Mouse (Mus musculus): ENCODE measurements around the gene Egln1. TPM values are rescaled to one million over a fixed set of nuclear protein-coding genes. Genes with fewer than 3 reads are reported as not detected.

Egln1 gene
- polyA plus RNA-seq, 1 experiment = 4.2 TPM

DNA sequence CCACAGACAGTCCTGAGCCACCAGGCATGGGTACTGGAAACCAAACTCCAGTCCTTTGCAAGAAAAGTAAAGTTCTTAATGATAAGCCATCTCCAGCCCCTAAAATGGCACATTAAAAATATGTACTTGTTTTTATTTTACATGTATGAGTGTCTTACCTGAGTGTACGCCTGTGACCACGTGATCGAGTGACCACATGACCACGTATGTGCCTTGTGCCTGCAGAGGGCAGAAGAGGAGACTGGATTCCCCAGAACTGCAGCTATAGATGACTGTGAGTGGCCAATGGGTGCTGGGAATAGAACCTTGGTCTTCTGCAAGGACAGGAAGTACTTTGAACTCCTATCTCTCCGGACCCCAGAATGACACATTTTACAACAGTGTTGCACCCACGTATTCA lies 27.1 kb upstream of the Egln1 start:
- Histone ChIP-seq H3K27ac (ENCODE audit: control insufficient read depth, insufficient read depth, low read depth, low read length) (no peak overlapping the region), H3K36me3 (ENCODE audit: control insufficient read depth, insufficient read depth, low read length) (no peaks in the 10 kb centered on the region), H3K4me1 (ENCODE audit: control insufficient read depth, insufficient read depth, low read length) (peaks cover 6% of the 10 kb centered on the region), H3K27me3 (ENCODE audit: control insufficient read depth, insufficient read depth, low read length) (no peaks in the 10 kb centered on the region), H3K4me3 (ENCODE audit: control insufficient read depth, low read depth, low read length) (no peak overlapping the region)
- TF ChIP-seq POLR2A (IDR thresholded peaks at IDR 0.05; ENCODE audit: control insufficient read depth, low read depth, low read length) = no peak
- no peak for TF ChIP-seq CTCF (IDR thresholded peaks at IDR 0.05; ENCODE audit: control insufficient read depth, insufficient read depth, insufficient replicate concordance, low read depth, low read length)

DNA sequence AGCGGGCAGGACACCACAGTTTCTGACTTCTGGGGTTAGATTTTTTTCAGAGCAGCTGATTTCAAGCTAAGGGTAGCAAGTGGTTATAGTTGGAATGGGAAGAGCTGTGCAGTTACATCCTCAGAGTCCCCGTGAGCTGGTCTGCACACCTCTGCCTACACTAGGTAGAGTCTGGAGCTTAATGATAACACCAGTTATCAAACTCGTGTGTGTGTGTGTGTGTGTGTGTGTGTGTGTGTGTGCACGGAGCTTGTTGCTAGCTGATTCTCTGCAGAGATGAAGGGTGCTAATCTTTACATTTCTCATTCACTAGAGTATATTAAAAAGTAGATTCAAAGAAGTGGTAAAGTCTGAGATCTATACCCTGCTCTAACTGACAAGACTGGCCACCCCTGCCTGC lies 25.1 kb upstream of the Egln1 start:
- H3K4me3 ChIP-seq (ENCODE audit: control insufficient read depth, low read depth, low read length) = no peak overlapping the region
- H3K27me3 ChIP-seq (ENCODE audit: control insufficient read depth, insufficient read depth, low read length) = no peaks in the 10 kb centered on the region
- no peaks in the 10 kb centered on the region for H3K36me3 ChIP-seq (ENCODE audit: control insufficient read depth, insufficient read depth, low read length)
- no peak for TF ChIP-seq CTCF (IDR thresholded peaks at IDR 0.05; ENCODE audit: control insufficient read depth, insufficient read depth, insufficient replicate concordance, low read depth, low read length)
- no peak for TF ChIP-seq POLR2A (IDR thresholded peaks at IDR 0.05; ENCODE audit: control insufficient read depth, low read depth, low read length)
- peaks cover 4% of the 10 kb centered on the region for H3K4me1 ChIP-seq (ENCODE audit: control insufficient read depth, insufficient read depth, low read length)
- H3K27ac ChIP-seq (ENCODE audit: control insufficient read depth, insufficient read depth, low read depth, low read length) = no peak overlapping the region

DNA sequence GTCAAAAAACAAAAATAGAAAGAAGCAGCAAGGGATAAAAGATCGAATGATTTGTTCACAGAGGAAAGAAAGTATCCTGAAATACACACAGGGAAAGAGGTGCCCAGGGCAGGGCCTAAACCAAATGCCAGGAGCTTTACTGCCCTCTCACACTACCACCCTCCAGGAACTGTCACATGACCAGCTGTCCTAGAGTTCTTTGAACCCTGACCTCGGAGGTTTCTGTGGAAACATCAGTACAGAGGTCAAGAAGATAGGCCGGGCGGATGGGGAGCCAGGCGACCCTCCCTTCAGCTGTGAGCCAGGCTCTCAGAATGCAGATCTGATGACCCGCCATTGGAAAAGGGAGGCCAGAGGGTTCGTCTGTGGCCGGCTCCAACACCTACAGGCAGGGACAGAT lies 24.1 kb upstream of the Egln1 start:
- Histone ChIP-seq H3K4me1 (ENCODE audit: control insufficient read depth, insufficient read depth, low read length) (peaks cover 4% of the 10 kb centered on the region), H3K27me3 (ENCODE audit: control insufficient read depth, insufficient read depth, low read length) (no peaks in the 10 kb centered on the region), H3K27ac (ENCODE audit: control insufficient read depth, insufficient read depth, low read depth, low read length) (no peak overlapping the region), H3K4me3 (ENCODE audit: control insufficient read depth, low read depth, low read length) (no peak overlapping the region), H3K36me3 (ENCODE audit: control insufficient read depth, insufficient read depth, low read length) (no peaks in the 10 kb centered on the region)
- TF ChIP-seq POLR2A (IDR thresholded peaks at IDR 0.05; ENCODE audit: control insufficient read depth, low read depth, low read length) (no peak), CTCF (IDR thresholded peaks at IDR 0.05; ENCODE audit: control insufficient read depth, insufficient read depth, insufficient replicate concordance, low read depth, low read length) (no peak)

DNA sequence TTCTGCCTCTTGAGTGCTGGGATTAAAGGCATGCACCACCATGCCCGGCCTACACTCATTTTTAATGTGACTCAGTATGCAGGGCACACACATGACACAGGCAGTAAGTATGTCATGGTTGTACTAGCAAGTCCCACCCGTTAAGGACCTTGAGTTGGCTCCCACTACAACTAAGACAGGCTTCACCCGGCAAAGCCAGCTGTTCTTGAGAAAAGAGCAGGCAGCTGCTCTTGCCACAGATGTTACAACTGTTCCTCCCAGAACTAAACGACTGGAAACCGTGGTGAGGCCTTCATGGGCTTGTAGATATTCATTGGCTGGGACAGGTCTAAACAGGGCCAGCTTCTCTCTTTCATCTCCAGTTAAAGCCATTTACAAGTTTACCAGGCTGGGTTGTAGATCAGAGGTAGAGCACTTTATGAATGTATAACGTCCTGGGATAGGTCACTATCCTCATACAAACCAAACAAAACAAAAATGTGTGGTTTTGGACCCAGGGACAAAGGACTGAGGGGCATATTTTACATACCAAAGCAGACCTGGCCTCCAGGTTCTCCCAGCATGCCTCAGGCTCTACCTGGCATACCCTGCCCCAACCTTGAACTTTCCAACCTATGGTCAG lies 21.3 kb upstream of the Egln1 start:
- no peak for TF ChIP-seq CTCF (IDR thresholded peaks at IDR 0.05; ENCODE audit: control insufficient read depth, insufficient read depth, insufficient replicate concordance, low read depth, low read length)
- no peak for TF ChIP-seq POLR2A (IDR thresholded peaks at IDR 0.05; ENCODE audit: control insufficient read depth, low read depth, low read length)
- Histone ChIP-seq H3K36me3 (ENCODE audit: control insufficient read depth, insufficient read depth, low read length) (no peaks in the 10 kb centered on the region), H3K27me3 (ENCODE audit: control insufficient read depth, insufficient read depth, low read length) (no peaks in the 10 kb centered on the region), H3K4me1 (ENCODE audit: control insufficient read depth, insufficient read depth, low read length) (peaks cover 4% of the 10 kb centered on the region), H3K27ac (ENCODE audit: control insufficient read depth, insufficient read depth, low read depth, low read length) (no peak overlapping the region), H3K4me3 (ENCODE audit: control insufficient read depth, low read depth, low read length) (no peak overlapping the region)

DNA sequence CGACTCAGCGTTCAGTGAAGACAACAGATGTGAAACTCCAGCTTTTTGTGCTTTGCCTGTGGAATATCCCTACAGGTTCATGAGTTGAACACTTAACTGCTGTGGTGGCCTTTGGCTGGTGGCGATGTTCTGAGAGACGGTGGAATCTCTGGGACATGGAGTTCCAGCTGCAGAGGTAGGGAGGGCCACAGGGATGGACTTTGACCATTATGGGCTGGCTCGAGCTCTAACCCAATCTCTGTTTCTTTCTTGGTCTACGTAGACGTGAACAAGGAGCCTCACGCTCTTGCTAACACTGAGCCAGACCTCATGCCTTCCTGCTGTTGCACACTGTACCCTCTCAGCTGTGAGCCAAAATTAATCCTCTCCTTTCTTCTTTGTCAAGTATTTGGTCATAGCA lies 15.8 kb upstream of the Egln1 start:
- Histone ChIP-seq H3K36me3 (ENCODE audit: control insufficient read depth, insufficient read depth, low read length) (no peaks in the 10 kb centered on the region), H3K4me1 (ENCODE audit: control insufficient read depth, insufficient read depth, low read length) (peaks cover 5% of the 10 kb centered on the region), H3K4me3 (ENCODE audit: control insufficient read depth, low read depth, low read length) (no peak overlapping the region), H3K27ac (ENCODE audit: control insufficient read depth, insufficient read depth, low read depth, low read length) (no peak overlapping the region), H3K27me3 (ENCODE audit: control insufficient read depth, insufficient read depth, low read length) (no peaks in the 10 kb centered on the region)
- TF ChIP-seq CTCF (IDR thresholded peaks at IDR 0.05; ENCODE audit: control insufficient read depth, insufficient read depth, insufficient replicate concordance, low read depth, low read length) (no peak), POLR2A (IDR thresholded peaks at IDR 0.05; ENCODE audit: control insufficient read depth, low read depth, low read length) (no peak)

DNA sequence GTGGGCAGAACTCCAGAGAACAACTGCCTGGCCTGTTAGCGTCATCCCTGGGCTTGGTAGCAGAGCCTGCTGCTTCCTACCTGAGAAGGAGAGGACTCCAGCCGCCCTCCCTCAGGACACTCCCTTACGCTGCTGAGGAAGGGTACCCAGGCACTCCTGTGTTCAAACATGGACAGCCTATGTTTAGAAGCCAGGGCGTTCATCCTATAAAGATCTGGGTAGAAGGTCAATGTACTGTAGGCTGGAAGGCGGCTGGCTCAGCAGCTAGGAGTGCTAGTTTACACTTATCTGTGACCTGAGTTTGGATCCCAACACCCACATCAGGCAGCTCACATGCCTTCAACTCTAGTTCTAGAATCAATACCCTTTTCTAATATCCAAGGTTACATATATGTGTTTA lies 14.1 kb upstream of the Egln1 start:
- no peaks in the 10 kb centered on the region for H3K27me3 ChIP-seq (ENCODE audit: control insufficient read depth, insufficient read depth, low read length)
- H3K27ac ChIP-seq (ENCODE audit: control insufficient read depth, insufficient read depth, low read depth, low read length) = no peak overlapping the region
- TF ChIP-seq CTCF (IDR thresholded peaks at IDR 0.05; ENCODE audit: control insufficient read depth, insufficient read depth, insufficient replicate concordance, low read depth, low read length) = no peak
- no peak for TF ChIP-seq POLR2A (IDR thresholded peaks at IDR 0.05; ENCODE audit: control insufficient read depth, low read depth, low read length)
- no peaks in the 10 kb centered on the region for H3K36me3 ChIP-seq (ENCODE audit: control insufficient read depth, insufficient read depth, low read length)
- no peak overlapping the region for H3K4me3 ChIP-seq (ENCODE audit: control insufficient read depth, low read depth, low read length)
- peaks cover 5% of the 10 kb centered on the region for H3K4me1 ChIP-seq (ENCODE audit: control insufficient read depth, insufficient read depth, low read length)

DNA sequence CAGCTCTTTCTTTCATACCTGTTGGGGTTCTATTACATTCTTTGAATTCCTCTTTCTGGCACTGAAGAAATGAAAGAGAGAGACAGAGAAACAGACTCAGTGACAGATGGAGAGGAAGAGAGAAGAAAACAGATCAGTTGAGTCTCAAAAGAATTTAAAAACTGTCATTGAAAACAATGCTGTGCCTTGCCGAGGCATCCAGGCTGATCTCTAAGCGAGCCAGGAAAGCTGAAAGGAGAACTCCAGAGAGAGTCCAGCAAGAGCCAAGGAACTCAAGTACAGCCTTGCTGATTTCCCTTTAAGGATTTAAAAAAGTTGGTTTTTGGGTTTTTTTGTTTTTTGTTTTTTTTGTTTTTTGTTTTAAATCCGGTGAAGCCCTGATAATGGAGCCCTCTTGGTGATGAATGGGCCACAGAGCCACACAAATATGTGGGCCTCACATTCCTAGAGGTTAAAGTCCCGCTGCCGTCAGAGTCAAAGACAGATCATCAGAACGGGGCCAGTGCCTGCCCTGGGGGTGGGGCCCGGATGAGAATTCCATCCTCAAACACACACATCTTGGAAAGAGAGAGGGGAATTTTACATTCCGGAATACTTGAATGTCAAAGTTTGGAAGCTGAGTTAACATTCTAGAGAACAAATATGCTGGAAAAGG lies 11.2 kb upstream of the Egln1 start:
- TF ChIP-seq POLR2A (IDR thresholded peaks at IDR 0.05; ENCODE audit: control insufficient read depth, low read depth, low read length) = no peak
- TF ChIP-seq CTCF (IDR thresholded peaks at IDR 0.05; ENCODE audit: control insufficient read depth, insufficient read depth, insufficient replicate concordance, low read depth, low read length) = no peak
- Histone ChIP-seq H3K27ac (ENCODE audit: control insufficient read depth, insufficient read depth, low read depth, low read length) (no peak overlapping the region), H3K36me3 (ENCODE audit: control insufficient read depth, insufficient read depth, low read length) (no peaks in the 10 kb centered on the region), H3K27me3 (ENCODE audit: control insufficient read depth, insufficient read depth, low read length) (no peaks in the 10 kb centered on the region), H3K4me1 (ENCODE audit: control insufficient read depth, insufficient read depth, low read length) (peaks cover 5% of the 10 kb centered on the region), H3K4me3 (ENCODE audit: control insufficient read depth, low read depth, low read length) (no peak overlapping the region)

All from testis, adult 2 months (tissue).